Mouse (Mus musculus) C2C12 (cell line): Measurements from ENCODE around the gene Slc2a10. TPM values are rescaled to one million over a fixed set of nuclear protein-coding genes. Genes with fewer than 3 reads are reported as not detected.
A peak's percentile ranks its signal among the peaks of the same experiment; 100 is the strongest.

ENCODE experiments used
- H3K27me3 ChIP-seq: one replicate; pipeline ENCODE4 v1.6.1; 2011; ENCODE audit not compliant: control insufficient read depth, insufficient read depth, insufficient read length
- H3K36me3 ChIP-seq: one replicate; pipeline ENCODE4 v1.6.1; 2011; ENCODE audit not compliant: control insufficient read depth, insufficient read depth
- H3K4me3 ChIP-seq: one replicate; pipeline ENCODE4 v1.5.1; 2011; ENCODE audit warnings: mild to moderate bottlenecking, control low read depth; ENCODE audit not compliant: poor library complexity, insufficient read depth, severe bottlenecking
- H3K79me2 ChIP-seq: one replicate; pipeline ENCODE4 v1.6.1; 2011; ENCODE audit not compliant: control insufficient read depth, insufficient read depth
- H3K79me3 ChIP-seq: one replicate; pipeline ENCODE4 v1.6.1; 2011; ENCODE audit warnings: low read depth, control low read depth
- H3ac ChIP-seq: one replicate; pipeline ENCODE3; 2011; ENCODE audit warnings: low read depth; ENCODE audit not compliant: control insufficient read depth, insufficient read length
- CEBPB ChIP-seq: IDR thresholded peaks from one replicate; pipeline ENCODE4 v1.6.1; 2011; ENCODE audit warnings: low read depth, mild to moderate bottlenecking, control low read depth, moderate library complexity
- CTCF ChIP-seq: IDR thresholded peaks from one replicate; pipeline ENCODE4 v1.5.1; 2011; ENCODE audit not compliant: control insufficient read depth, insufficient read depth, insufficient read length
- FOSL1 ChIP-seq: IDR thresholded peaks from one replicate; pipeline ENCODE4 v1.8.0; 2011; ENCODE audit warnings: mild to moderate bottlenecking, low read length; ENCODE audit not compliant: poor library complexity, insufficient read depth, severe bottlenecking
- MAX ChIP-seq: IDR thresholded peaks from one replicate; pipeline ENCODE4 v1.6.1; 2011; ENCODE audit warnings: mild to moderate bottlenecking, control low read depth
- MYOD1 ChIP-seq: IDR thresholded peaks from one replicate; pipeline ENCODE4 v1.6.1; 2011; ENCODE audit warnings: low read depth; ENCODE audit not compliant: control insufficient read depth, insufficient read length
- MYOG ChIP-seq: IDR thresholded peaks from one replicate; pipeline ENCODE4 v1.6.1; 2011; ENCODE audit not compliant: control insufficient read depth, insufficient read length; ENCODE audit errors: extremely low read depth
- USF1 ChIP-seq: IDR thresholded peaks from one replicate; pipeline ENCODE4 v1.6.1; 2011; ENCODE audit warnings: low read depth, mild to moderate bottlenecking, control low read depth, moderate library complexity
- polyA plus RNA-seq: library from polyadenylated mRNA; unstranded; fragments of >200 nt; fragmentation: generic; extraction: Trizol; gene quantifications from one replicate; pipeline ENCODE4 v1.2.1, GENCODE M21; 2012; ENCODE audit warnings: missing spikeins

Gene Slc2a10
- polyA plus RNA-seq, 1 experiment: 0.06 TPM

DNA sequence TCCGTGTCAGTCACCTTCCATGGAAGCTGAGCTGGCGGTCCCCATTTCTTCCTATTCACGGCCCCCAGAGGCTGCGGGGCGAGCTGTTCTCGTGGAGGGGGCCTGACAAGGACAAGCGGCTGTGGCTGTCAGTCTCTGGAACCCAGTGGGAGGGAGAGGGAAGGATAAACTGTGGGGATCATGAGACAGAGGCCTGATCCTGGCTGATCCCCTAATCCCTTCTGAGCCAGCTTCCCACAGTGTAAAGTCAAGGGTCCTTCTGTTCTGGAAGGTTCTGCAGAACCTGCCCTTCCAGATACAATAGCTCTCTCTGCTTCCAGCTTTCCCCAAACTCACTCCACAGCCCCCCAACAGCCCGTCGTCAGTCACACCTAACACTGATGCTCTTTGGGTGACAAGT, 50.5 kb downstream of the Slc2a10 start:
- Histone ChIP-seq H3K79me2 (no peaks in the 10 kb centered on the region), H3K4me3 (no peak overlapping the region), H3K27me3 (no peaks in the 10 kb centered on the region), H3ac (no peak overlapping the region), H3K79me3 (no peaks in the 10 kb centered on the region), H3K36me3 (no peaks in the 10 kb centered on the region)
- TF ChIP-seq FOSL1: no peak
- TF ChIP-seq MYOD1: no peak
- no peak for TF ChIP-seq MYOG
- no peak for TF ChIP-seq CTCF
- TF ChIP-seq CEBPB: no peak
- TF ChIP-seq USF1: no peak
- TF ChIP-seq MAX: no peak

DNA sequence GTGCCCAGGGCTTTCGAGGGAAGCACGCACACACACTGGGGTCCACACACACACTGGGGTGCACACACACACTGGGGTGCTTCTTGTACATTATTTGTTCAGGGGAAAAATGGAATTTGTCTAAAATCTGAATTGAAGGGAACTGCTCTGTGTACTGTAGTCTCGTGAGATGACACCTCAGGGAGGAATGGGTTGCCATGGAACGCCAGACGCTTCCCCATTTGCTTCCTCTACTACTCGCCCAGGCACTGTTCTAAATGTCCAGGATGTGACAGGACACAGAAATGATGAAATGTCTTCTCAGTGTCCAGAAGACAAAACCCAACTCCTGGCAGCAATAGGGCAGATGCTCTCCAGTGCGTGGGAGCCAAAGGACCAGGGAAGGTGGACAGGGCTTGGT, 53.7 kb downstream of the Slc2a10 start:
- TF ChIP-seq MYOG (no peak), CEBPB (no peak), MAX (no peak), MYOD1 (no peak), CTCF (no peak), USF1 (no peak), FOSL1 (no peak)
- no peaks in the 10 kb centered on the region for H3K79me3 ChIP-seq
- no peak overlapping the region for H3ac ChIP-seq
- no peak overlapping the region for H3K4me3 ChIP-seq
- H3K36me3 ChIP-seq: no peaks in the 10 kb centered on the region
- no peaks in the 10 kb centered on the region for H3K27me3 ChIP-seq
- H3K79me2 ChIP-seq: no peaks in the 10 kb centered on the region

DNA sequence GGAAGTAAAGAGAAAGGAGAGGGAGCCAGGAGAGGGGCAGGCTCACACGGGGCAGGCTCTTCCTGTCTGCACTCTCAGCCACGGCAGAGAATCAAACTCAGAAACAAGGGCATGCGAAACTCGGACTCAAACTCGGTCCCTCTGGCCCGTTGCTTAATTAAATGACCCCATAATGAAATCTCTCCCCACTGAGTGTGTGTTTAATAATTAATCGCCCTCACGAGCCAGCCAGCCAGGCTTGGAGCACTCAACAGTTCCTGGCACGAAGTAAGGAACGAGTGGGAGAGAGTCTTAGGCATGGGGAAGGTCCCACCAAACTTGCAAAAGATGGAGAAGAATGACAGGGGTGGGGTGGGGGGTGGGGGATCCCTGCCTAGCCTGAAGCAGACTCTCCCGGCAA, 55.3 kb downstream of the Slc2a10 start:
- no peak overlapping the region for H3K4me3 ChIP-seq
- H3K27me3 ChIP-seq: no peaks in the 10 kb centered on the region
- no peaks in the 10 kb centered on the region for H3K79me3 ChIP-seq
- no peak for TF ChIP-seq FOSL1
- no peak for TF ChIP-seq MAX
- no peak for TF ChIP-seq USF1
- no peak for TF ChIP-seq CTCF
- no peak for TF ChIP-seq CEBPB
- no peak for TF ChIP-seq MYOG
- no peak for TF ChIP-seq MYOD1
- H3K36me3 ChIP-seq: no peaks in the 10 kb centered on the region
- H3K79me2 ChIP-seq: no peaks in the 10 kb centered on the region
- H3ac ChIP-seq: no peak overlapping the region

DNA sequence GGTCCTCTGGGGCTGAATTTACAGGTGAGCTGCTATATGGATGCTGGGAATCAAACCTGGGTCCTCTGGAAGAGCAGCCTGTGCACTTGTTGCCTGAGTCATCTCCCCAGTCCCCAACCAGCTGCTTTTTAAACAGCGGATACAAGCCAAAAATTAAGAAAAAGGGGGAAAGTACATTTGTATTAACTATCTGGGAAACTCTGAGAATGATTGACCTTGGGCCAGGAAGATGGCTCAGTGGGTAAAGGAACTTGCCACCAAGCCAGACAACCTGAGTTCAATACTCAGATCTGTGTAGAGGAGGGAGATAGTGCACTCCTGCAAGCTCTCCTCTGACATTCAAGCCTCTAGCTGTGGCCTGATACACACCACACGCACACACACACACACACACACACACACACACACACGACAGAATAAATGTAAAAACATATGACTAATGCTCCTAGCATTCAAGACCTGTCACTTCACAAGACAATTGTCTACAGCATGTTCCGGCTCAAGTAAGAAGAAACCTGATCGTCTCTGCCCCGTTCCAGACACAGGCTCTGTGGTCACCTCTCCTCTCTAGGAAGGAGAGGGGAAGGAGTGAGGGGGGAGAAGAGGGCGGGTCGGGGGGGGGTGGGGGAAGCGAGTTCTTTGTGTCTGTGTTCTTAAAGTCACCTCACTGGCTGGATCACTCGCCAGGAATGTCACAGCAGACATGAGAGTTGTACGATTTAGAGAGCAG, 56.1 kb downstream of the Slc2a10 start:
- H3ac ChIP-seq: no peak overlapping the region
- TF ChIP-seq MYOD1: peak; percentile 70
- no peak for TF ChIP-seq FOSL1
- peak; percentile 28 for TF ChIP-seq MAX
- no peaks in the 10 kb centered on the region for H3K36me3 ChIP-seq
- H3K4me3 ChIP-seq: no peak overlapping the region
- H3K79me3 ChIP-seq: no peaks in the 10 kb centered on the region
- H3K79me2 ChIP-seq: no peaks in the 10 kb centered on the region
- no peaks in the 10 kb centered on the region for H3K27me3 ChIP-seq

DNA sequence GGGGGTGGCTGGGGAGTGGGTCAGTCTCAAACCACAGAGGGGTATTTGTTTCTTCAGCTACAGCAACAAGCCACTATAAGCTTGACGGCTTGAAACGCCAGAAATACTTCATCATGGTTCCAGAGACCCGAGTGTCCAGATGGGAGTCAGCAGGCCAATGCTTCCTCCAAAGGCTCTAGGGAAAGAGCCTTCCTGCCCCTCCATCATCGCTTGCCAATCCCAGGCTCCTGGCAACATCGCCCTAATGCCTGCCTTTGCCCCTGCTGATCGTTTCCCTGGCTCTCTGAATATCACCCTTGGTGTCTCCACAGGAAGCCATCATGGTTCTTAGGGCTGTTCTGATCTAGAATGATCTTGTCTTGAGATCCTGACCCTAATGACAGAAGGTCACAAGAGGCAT, 58.3 kb downstream of the Slc2a10 start:
- Histone ChIP-seq H3K79me3 (no peaks in the 10 kb centered on the region), H3K27me3 (no peaks in the 10 kb centered on the region)
- TF ChIP-seq MYOD1 (no peak), FOSL1 (no peak), MAX (no peak), USF1 (no peak), MYOG (no peak), CTCF (no peak), CEBPB (no peak)

DNA sequence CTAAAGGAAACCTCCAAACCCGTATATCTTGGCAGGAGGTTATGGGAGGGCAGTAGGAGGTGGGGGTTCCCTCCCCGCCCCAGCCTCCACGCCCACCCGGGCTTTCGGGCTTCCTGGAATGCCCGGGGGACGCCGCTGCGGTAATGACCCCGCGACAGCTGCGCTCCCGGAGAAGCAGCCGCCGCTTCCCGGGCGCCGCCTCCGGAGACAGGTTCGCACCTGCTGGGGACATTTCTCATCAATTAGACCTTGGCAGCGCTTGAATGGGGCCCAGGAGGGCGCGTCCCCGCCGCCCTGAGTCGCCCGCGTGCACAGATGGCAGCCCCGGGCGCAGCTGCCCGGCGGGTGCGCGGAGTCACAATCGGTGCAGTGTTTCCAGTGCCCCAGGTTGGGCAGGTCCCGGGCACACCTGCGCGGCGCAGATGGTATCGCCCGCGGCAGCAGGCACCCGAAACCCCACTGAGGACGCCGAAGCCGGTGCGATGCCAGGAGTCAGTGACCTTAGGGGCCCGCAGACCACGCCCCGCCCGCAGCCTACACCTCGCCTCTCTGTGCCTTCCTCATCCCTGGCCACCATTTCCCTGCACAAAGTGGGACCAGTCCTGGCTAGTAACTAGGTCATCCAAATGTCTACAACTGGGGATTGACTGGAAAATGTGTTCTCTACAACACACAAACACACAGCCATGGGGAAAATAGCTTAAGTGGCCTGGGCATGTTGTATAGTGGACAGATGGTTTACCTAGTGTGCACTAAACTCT, 59.9 kb downstream of the Slc2a10 start:
- Histone ChIP-seq H3ac (peak overlapping the region; percentile 2), H3K36me3 (no peaks in the 10 kb centered on the region), H3K79me2 (no peaks in the 10 kb centered on the region), H3K4me3 (no peak overlapping the region), H3K27me3 (no peaks in the 10 kb centered on the region), H3K79me3 (no peaks in the 10 kb centered on the region)
- TF ChIP-seq MYOG (no peak), FOSL1 (no peak), MYOD1 (peak; percentile 91), CEBPB (no peak), USF1 (no peak), CTCF (no peak), MAX (no peak)

More for the DNA sequence above, 58.3 kb downstream of the Slc2a10 start:
- no peaks in the 10 kb centered on the region for H3K79me2 ChIP-seq
- H3K36me3 ChIP-seq: no peaks in the 10 kb centered on the region
- no peak overlapping the region for H3ac ChIP-seq
- no peak overlapping the region for H3K4me3 ChIP-seq
